Mouse (Mus musculus): ENCODE measurements around the gene Gm10096. TPM values are rescaled to one million over a fixed set of nuclear protein-coding genes. Genes with fewer than 3 reads are reported as not detected.
"Not testable (repeated sequence)": the region's sequence is repeated elsewhere in the genome, so short reads cannot be mapped to it uniquely, and the experiment has no call there.

Gene Gm10096
- polyA plus RNA-seq (2012; rRNA removed) (not detected in 2 replicates), polyA plus RNA-seq (2014; fragmentation: Nextera tagmentation; extraction: Ambion mirVana) (not detected in 2 replicates)

- not testable (repeated sequence) for H3K9ac ChIP-seq (ENCODE audit: low read depth, low read length, severe bottlenecking); H3K4me1 ChIP-seq (ENCODE audit: control insufficient read depth, insufficient read depth, low read length); H3K36me3 ChIP-seq (ENCODE audit: control insufficient read depth, insufficient read depth, low read length); DNase-seq (ENCODE audit: low spot score); ATAC-seq (ENCODE audit: low FRiP score, low read depth); H3K4me2 ChIP-seq (replicated peaks; ENCODE audit: low read depth, low read length, severe bottlenecking); H3K27ac ChIP-seq (replicated peaks; ENCODE audit: low read depth, low read length); H3K4me3 ChIP-seq (replicated peaks; ENCODE audit: low read length); H3K27me3 ChIP-seq (ENCODE audit: control insufficient read depth, insufficient read depth, low read length); H3K9me3 ChIP-seq (ENCODE audit: control insufficient read depth, low read length)
- WGBS: no CpG with 5 or more reads among the region's 5 CpGs
Observed at GRCm38 (mm10) chrX:28954602-28955001, at the start of gene Gm10096. Gene Gm10096 (minus strand): TSS chrX:28954702.

Data from limb, embryonic 14.5 days (tissue).